Mouse (Mus musculus) heart, embryonic 11.5 days (tissue): Measurements from ENCODE around the gene Rasl11b. TPM values are rescaled to one million over a fixed set of nuclear protein-coding genes. Genes with fewer than 3 reads are reported as not detected.

ENCODE experiments used
- ATAC-seq: fragments of 200-750 bp; cut with Nextera tagmentation; replicated peaks from 2 replicates; pipeline ENCODE4 v1.8.0; 2017; ENCODE audit warnings: moderate library complexity; ENCODE audit not compliant: insufficient number of reproducible peaks, low FRiP score, low TSS enrichment
- H3K27ac ChIP-seq: fragments of 300-500 bp; sonication (generic); 2 replicates; pipeline ENCODE4 v1.5.1; 2014; ENCODE audit warnings: mild to moderate bottlenecking, low read depth, low read length
- H3K27me3 ChIP-seq: fragments of 300-500 bp; sonication (generic); 2 replicates; pipeline ENCODE4 v1.6.1; 2014; ENCODE audit warnings: mild to moderate bottlenecking, low read length, mixed read lengths; ENCODE audit not compliant: control insufficient read depth, insufficient read depth
- H3K36me3 ChIP-seq: fragments of 300-500 bp; sonication (generic); 2 replicates; pipeline ENCODE4 v1.6.1; 2014; ENCODE audit warnings: mild to moderate bottlenecking, low read length, moderate library complexity, mixed read lengths; ENCODE audit not compliant: control insufficient read depth, insufficient read depth
- H3K4me1 ChIP-seq: fragments of 300-500 bp; sonication (generic); 2 replicates; pipeline ENCODE4 v1.6.1; 2014; ENCODE audit warnings: low read length; ENCODE audit not compliant: control insufficient read depth, insufficient read depth
- H3K4me2 ChIP-seq: fragments of 300-500 bp; sonication (generic); 2 replicates; pipeline ENCODE4 v1.6.1; 2014; ENCODE audit warnings: mild to moderate bottlenecking, moderate library complexity
- H3K4me3 ChIP-seq: fragments of 300-500 bp; sonication (generic); 2 replicates; pipeline ENCODE4 v1.5.1; 2014; ENCODE audit warnings: low read depth, low read length
- H3K9ac ChIP-seq: fragments of 300-500 bp; sonication (generic); 2 replicates; pipeline ENCODE4 v1.6.1; 2014; ENCODE audit warnings: mild to moderate bottlenecking, low read depth, low read length, moderate library complexity
- H3K9me3 ChIP-seq: fragments of 300-500 bp; sonication (generic); replicated peaks from 2 replicates; pipeline ENCODE4 v1.6.1; 2016; ENCODE audit warnings: low read length; ENCODE audit not compliant: control insufficient read depth
- WGBS: fragments of 180-500 bp; shearing (Covaris S2); extraction: QIAGEN DNeasy Blood & Tissue Kit; methylation state at CpG from one replicate; pipeline ENCODE4 v1.1.7; 2014; ENCODE audit not compliant: insufficient replicate concordance; 5-methylcytosine and 5-hydroxymethylcytosine counted together
- polyA plus RNA-seq: library from polyadenylated mRNA; unstranded; fragments of >200 nt; fragmentation: Nextera tagmentation; extraction: Ambion mirVana; gene quantifications from 2 replicates; pipeline ENCODE4 v1.2.1, GENCODE M21; 2014

Rasl11b gene
- polyA plus RNA-seq, 1 experiment from 2014 or later, result 75.9 TPM

GRCm38 (mm10) chr5:74173162-74173844, 21.8 kb upstream of the Rasl11b start:
- 55% methylated on average over 18 of the region's 18 CpGs for WGBS
- Histone ChIP-seq H3K4me2 (no peak overlapping the region), H3K27ac (peak overlapping the region; percentile 83), H3K27me3 (no peaks in the 10 kb centered on the region), H3K4me3 (no peak overlapping the region), H3K36me3 (no peaks in the 10 kb centered on the region), H3K4me1 (peaks cover 31% of the 10 kb centered on the region), H3K9me3 (no peaks in the 10 kb centered on the region), H3K9ac (no peak overlapping the region)
- ATAC-seq, result no peak

DNA sequence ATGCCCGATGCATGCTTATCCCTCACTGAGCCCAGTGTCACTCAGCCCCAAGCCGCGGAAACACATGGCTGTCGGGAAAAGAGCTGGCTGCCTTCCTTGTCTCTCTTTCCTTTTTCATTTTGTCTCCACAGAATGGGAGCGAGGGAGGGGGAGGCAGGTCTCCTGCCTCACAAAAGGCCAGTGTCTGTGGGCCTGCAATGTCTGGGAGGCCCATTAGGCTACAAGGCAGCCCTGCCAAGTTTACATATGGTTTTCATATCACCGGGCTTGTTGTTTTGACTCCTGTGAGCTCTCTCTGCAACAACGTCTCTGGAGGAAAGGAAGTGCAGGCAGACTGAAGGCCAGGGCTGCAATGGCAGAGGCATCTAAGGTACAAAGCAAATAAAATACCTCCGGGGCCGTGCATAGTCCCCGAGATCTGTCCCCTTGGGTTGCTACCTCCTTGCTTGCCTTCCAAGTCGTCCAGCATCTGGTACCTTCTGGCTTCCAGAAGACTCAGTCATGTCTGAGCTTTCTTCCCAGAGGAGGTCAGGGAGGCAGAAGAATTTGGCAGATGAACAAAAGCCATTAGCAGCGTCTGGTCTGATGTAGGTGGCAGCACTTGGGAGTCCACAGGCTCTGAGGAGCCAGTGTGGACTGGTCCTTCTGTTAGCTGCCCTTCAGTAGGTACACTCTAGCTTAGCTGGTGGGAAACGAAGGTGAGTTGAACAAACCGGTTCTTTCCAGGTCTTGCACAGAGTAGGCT, 19.4 kb upstream of the Rasl11b start:
- Histone ChIP-seq H3K36me3 (no peaks in the 10 kb centered on the region), H3K9me3 (no peaks in the 10 kb centered on the region), H3K27ac (peak overlapping the region; percentile 68), H3K4me2 (peak overlapping the region; percentile 7; the same call in 1 of the 2 replicates), H3K27me3 (no peaks in the 10 kb centered on the region), H3K9ac (no peak overlapping the region), H3K4me1 (peaks cover 27% of the 10 kb centered on the region), H3K4me3 (no peak overlapping the region)
- ATAC-seq, result no peak
- WGBS, result 38% methylated on average over 14 of the region's 14 CpGs

- Histone ChIP-seq H3K27ac (no peak overlapping the region), H3K27me3 (no peaks in the 10 kb centered on the region), H3K4me3 (no peak overlapping the region), H3K9me3 (no peaks in the 10 kb centered on the region), H3K4me1 (peaks cover 25% of the 10 kb centered on the region), H3K36me3 (no peaks in the 10 kb centered on the region), H3K9ac (no peak overlapping the region), H3K4me2 (no peak overlapping the region)
- 58% methylated on average over 10 of the region's 10 CpGs for WGBS
- ATAC-seq, result no peak
Observed at GRCm38 (mm10) chr5:74180216-74180615, 14.9 kb upstream of the Rasl11b start.

GRCm38 (mm10) chr5:74183118-74183517, 12.0 kb upstream of the Rasl11b start:
- Histone ChIP-seq H3K9me3 (no peaks in the 10 kb centered on the region), H3K27me3 (no peaks in the 10 kb centered on the region), H3K4me3 (no peak overlapping the region), H3K36me3 (no peaks in the 10 kb centered on the region), H3K4me1 (peaks cover 20% of the 10 kb centered on the region), H3K27ac (no peak overlapping the region), H3K4me2 (no peak overlapping the region), H3K9ac (no peak overlapping the region)
- 40% methylated on average over 10 of the region's 10 CpGs for WGBS
- ATAC-seq, result no peak

DNA sequence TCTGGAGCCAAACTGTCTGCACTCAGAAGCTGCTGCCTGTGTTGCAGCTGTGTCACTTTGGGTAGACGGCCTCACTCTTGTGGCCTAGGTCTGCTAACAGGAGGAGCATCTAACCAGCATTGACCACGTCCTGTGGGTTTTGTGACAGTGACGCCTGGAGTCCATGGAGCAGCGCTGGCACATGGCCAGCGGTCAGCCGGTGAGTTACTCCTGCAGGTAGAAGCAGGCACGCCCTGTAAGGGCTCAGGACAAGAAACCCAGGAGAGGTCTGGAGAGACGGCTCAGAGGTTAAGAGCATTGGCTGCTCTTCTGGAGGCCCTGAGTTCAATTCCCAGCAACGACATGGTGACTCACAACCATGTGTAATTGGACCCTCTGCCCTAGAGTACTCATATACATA, 10.5 kb upstream of the Rasl11b start:
- Histone ChIP-seq H3K9me3 (no peaks in the 10 kb centered on the region), H3K36me3 (no peaks in the 10 kb centered on the region), H3K4me1 (peaks cover 25% of the 10 kb centered on the region), H3K4me2 (no peak overlapping the region), H3K4me3 (no peak overlapping the region), H3K9ac (no peak overlapping the region), H3K27me3 (no peaks in the 10 kb centered on the region), H3K27ac (peak overlapping the region; percentile 16; the same call in 1 of the 2 replicates)
- ATAC-seq, result no peak
- WGBS, result 51% methylated on average over 9 of the region's 9 CpGs

GRCm38 (mm10) chr5:74188076-74188475, 7.0 kb upstream of the Rasl11b start:
- H3K4me1 ChIP-seq, result peaks cover 27% of the 10 kb centered on the region
- 64% methylated on average over 12 of the region's 12 CpGs for WGBS
- ATAC-seq, result no peak
- no peak overlapping the region for H3K9ac ChIP-seq
- no peaks in the 10 kb centered on the region for H3K36me3 ChIP-seq
- H3K4me3 ChIP-seq, result no peak overlapping the region
- H3K27me3 ChIP-seq, result no peaks in the 10 kb centered on the region
- H3K27ac ChIP-seq, result no peak overlapping the region
- no peaks in the 10 kb centered on the region for H3K9me3 ChIP-seq
- no peak overlapping the region for H3K4me2 ChIP-seq

DNA sequence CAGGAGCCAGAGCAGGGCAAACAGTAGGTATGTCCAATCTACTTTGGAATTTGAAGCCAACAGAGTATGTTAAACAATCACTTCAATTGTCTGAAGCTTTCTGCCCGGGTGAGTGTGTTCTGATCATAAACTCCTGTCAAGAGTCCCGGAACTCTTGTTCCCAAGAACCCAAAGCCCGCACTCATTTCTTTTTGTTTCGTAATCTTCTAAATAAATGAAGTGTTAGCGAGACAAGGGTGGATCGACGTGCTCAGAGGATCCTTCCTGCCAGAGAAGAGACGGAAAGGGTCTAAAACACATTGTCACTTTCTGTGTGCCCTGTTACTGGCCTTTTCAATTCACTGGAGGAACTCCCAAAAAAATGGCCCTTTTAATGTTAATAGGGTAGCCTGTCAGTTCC, 6.2 kb upstream of the Rasl11b start:
- H3K27ac ChIP-seq, result no peak overlapping the region
- H3K36me3 ChIP-seq, result no peaks in the 10 kb centered on the region
- 69% methylated on average over 8 of the region's 8 CpGs for WGBS
- ATAC-seq, result no peak
- no peaks in the 10 kb centered on the region for H3K9me3 ChIP-seq
- peaks cover 22% of the 10 kb centered on the region for H3K4me1 ChIP-seq
- no peak overlapping the region for H3K4me2 ChIP-seq
- no peak overlapping the region for H3K4me3 ChIP-seq
- H3K9ac ChIP-seq, result no peak overlapping the region
- H3K27me3 ChIP-seq, result no peaks in the 10 kb centered on the region

GRCm38 (mm10) chr5:74189484-74190160, 5.5 kb upstream of the Rasl11b start:
- Histone ChIP-seq H3K4me2 (no peak overlapping the region), H3K27me3 (no peaks in the 10 kb centered on the region), H3K9ac (no peak overlapping the region), H3K27ac (no peak overlapping the region), H3K4me1 (peaks cover 23% of the 10 kb centered on the region), H3K9me3 (no peaks in the 10 kb centered on the region), H3K36me3 (no peaks in the 10 kb centered on the region), H3K4me3 (no peak overlapping the region)
- 66% methylated on average over 9 of the region's 9 CpGs for WGBS
- no peak for ATAC-seq
